Mouse (Mus musculus) hindbrain, embryonic 10.5 days (tissue): ENCODE data around the gene Btbd35f3. TPM values are rescaled to one million over a fixed set of nuclear protein-coding genes. Genes with fewer than 3 reads are reported as not detected.
"Not testable (repeated sequence)": the region's sequence is repeated elsewhere in the genome, so short reads cannot be mapped to it uniquely, and the experiment has no call there.

Experiments
- DNase-seq: peaks from one replicate; pipeline ENCODE4 v3.0.0-alpha.2; 2017; ENCODE audit warnings: low spot score
- H3K27ac ChIP-seq: fragments of 300-500 bp; sonication (generic); 2 replicates; pipeline ENCODE4 v1.5.1; 2016; ENCODE audit warnings: mild to moderate bottlenecking, moderate library complexity
- H3K27me3 ChIP-seq: fragments of 300-500 bp; sonication (generic); 2 replicates; pipeline ENCODE4 v1.6.1; 2016; ENCODE audit warnings: mild to moderate bottlenecking; ENCODE audit not compliant: poor library complexity, insufficient read depth, severe bottlenecking
- H3K36me3 ChIP-seq: fragments of 300-500 bp; sonication (generic); 2 replicates; pipeline ENCODE4 v1.6.1; 2016; ENCODE audit warnings: mild to moderate bottlenecking, moderate library complexity
- H3K4me1 ChIP-seq: fragments of 300-500 bp; sonication (generic); replicated peaks from 2 replicates; pipeline ENCODE4 v1.6.1; 2016; ENCODE audit warnings: mild to moderate bottlenecking
- H3K4me3 ChIP-seq: fragments of 300-500 bp; sonication (generic); 2 replicates; pipeline ENCODE4 v1.5.1; 2016; ENCODE audit warnings: mild to moderate bottlenecking, moderate library complexity
- H3K9me3 ChIP-seq: fragments of 300-500 bp; sonication (generic); 2 replicates; pipeline ENCODE4 v1.6.1; 2016; ENCODE audit warnings: mild to moderate bottlenecking, moderate library complexity
- WGBS: fragments of 180-500 bp; shearing (Covaris S2); methylation state at CpG from one replicate; pipeline ENCODE4 v1.1.7; 2016; 5-methylcytosine and 5-hydroxymethylcytosine counted together
- polyA plus RNA-seq: library from polyadenylated mRNA; unstranded; fragments of >200 nt; fragmentation: Nextera tagmentation; extraction: Ambion mirVana; gene quantifications from 2 replicates; pipeline ENCODE4 v1.2.1, GENCODE M21; 2016

Btbd35f3 gene
- polyA plus RNA-seq, result not detected in 2 replicates

DNA sequence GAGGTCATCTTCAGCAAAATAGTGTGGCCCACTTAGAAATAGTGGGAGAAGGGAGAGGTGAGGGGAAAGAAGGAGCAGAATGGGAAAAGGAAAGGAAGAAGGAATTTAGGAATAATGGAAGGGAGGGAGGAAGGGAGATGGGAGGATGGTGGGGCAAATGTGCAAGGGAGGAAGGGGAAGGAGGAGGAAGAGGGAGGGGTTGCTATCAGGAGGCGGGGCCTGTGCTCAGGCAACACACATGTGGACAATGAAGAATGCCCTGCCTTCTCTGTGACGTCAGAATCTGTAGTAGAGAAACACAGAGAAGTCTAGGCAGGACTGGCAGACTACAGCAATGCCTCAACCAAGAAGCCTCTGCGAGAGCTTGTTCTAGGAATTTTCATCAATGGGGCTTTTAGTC lies at the start of gene Btbd35f3:
Gene Btbd35f3 (plus strand): TSS at position 301 of the 400 bp plus-strand sequence.
- not testable (repeated sequence) for H3K27ac ChIP-seq, H3K4me1 ChIP-seq, H3K9me3 ChIP-seq, DNase-seq, H3K27me3 ChIP-seq, H3K36me3 ChIP-seq, H3K4me3 ChIP-seq
- no CpG with 5 or more reads among the region's 3 CpGs for WGBS

Other genes starting within 250 kb of the Btbd35f3 start
- gene Btbd35f16, start 80.7 kb upstream of the Btbd35f3 start, polyA plus RNA-seq, result not detected in 2 replicates
- not detected in 2 replicates for gene Btbd35f28, start 158.9 kb downstream of the Btbd35f3 start, polyA plus RNA-seq